Mouse (Mus musculus) A20 (cell line): ENCODE data around the gene Olfr1463.

Source experiments
- DNase-seq: peaks from one replicate; pipeline ENCODE4 v3.0.0-alpha.2; 2011; ENCODE audit warnings: low read depth, low spot score

The Olfr1463 gene

GRCm38 (mm10) chr19:13231028-13231427 lies at the start of gene Olfr1463:
Olfr1463 (plus strand) TSS chr19:13231328.
- DNase-seq: no peak

- no peak for DNase-seq
Observed at GRCm38 (mm10) chr19:13185434-13185833, 45.7 kb upstream of the Olfr1463 start, which contains the start of gene Olfr1462. Olfr1462 (plus strand) TSS chr19:13185734.

- no peak for DNase-seq
Observed at GRCm38 (mm10) chr19:13221666-13222065, 9.5 kb upstream of the Olfr1463 start.
